Mouse (Mus musculus): ENCODE measurements around the gene Gfpt2. TPM values are rescaled to one million over a fixed set of nuclear protein-coding genes. Genes with fewer than 3 reads are reported as not detected.

Gene Gfpt2
- polyA plus RNA-seq (2014; fragmentation: Nextera tagmentation; extraction: Ambion mirVana), result 4.1 and 4.5 TPM in 2 replicates

- no peaks in the 10 kb centered on the region for H3K36me3 ChIP-seq (ENCODE audit: control insufficient read depth, insufficient read depth, low read length)
- peak within 1 kb of the TSS; percentile 94 for H3K4me2 ChIP-seq (ENCODE audit: low read length)
- H3K9ac ChIP-seq (replicated peaks; ENCODE audit: low read length), result peak within 1 kb of the TSS; percentile 58
- peak; percentile 91 for DNase-seq
- H3K4me3 ChIP-seq (replicated peaks; ENCODE audit: low read depth, low read length), result peak within 1 kb of the TSS; percentile 58
- peak; percentile 96 for ATAC-seq (ENCODE audit: low FRiP score, low TSS enrichment)
- H3K9me3 ChIP-seq (ENCODE audit: control insufficient read depth, low read length), result no peaks in the 10 kb centered on the region
- H3K27ac ChIP-seq (replicated peaks; ENCODE audit: low read depth, low read length), result no peak within 1 kb of the TSS
- peaks cover 8% of the 10 kb centered on the region; the same call in 1 of the 2 replicates for H3K4me1 ChIP-seq (ENCODE audit: control insufficient read depth, insufficient read depth, low read length)
- under 1% methylated on average over 25 of the region's 25 CpGs for whole genome bisulfite sequencing
- H3K27me3 ChIP-seq (ENCODE audit: control insufficient read depth, insufficient read depth, low read length), result 0 out of 2 replicates have a peak, but pooled peaks cover 4% of the 10 kb centered on the region
Observed at GRCm38 (mm10) chr11:49793619-49794341, at the start of gene Gfpt2. Gfpt2 (plus strand) TSS chr11:49794178.

GRCm38 (mm10) chr11:49744981-49745380, 49.0 kb upstream of the Gfpt2 start:
- Histone ChIP-seq H3K9me3 (ENCODE audit: control insufficient read depth, low read length) (peaks cover 12% of the 10 kb centered on the region), H3K4me2 (ENCODE audit: low read length) (no peak overlapping the region), H3K36me3 (ENCODE audit: control insufficient read depth, insufficient read depth, low read length) (no peaks in the 10 kb centered on the region), H3K9ac (replicated peaks; ENCODE audit: low read length) (no peak overlapping the region), H3K27ac (replicated peaks; ENCODE audit: low read depth, low read length) (no peak overlapping the region), H3K4me3 (replicated peaks; ENCODE audit: low read depth, low read length) (no peak overlapping the region), H3K4me1 (ENCODE audit: control insufficient read depth, insufficient read depth, low read length) (no peaks in the 10 kb centered on the region), H3K27me3 (ENCODE audit: control insufficient read depth, insufficient read depth, low read length) (no peaks in the 10 kb centered on the region)
- DNase-seq (no peak), ATAC-seq (ENCODE audit: low FRiP score, low TSS enrichment) (no peak)

- no peak for DNase-seq
Observed at GRCm38 (mm10) chr11:49745839-49746238, 48.1 kb upstream of the Gfpt2 start.

GRCm38 (mm10) chr11:49746756-49747155, 47.2 kb upstream of the Gfpt2 start:
- Histone ChIP-seq H3K9ac (replicated peaks; ENCODE audit: low read length) (no peak overlapping the region), H3K4me3 (replicated peaks; ENCODE audit: low read depth, low read length) (no peak overlapping the region), H3K4me2 (ENCODE audit: low read length) (no peak overlapping the region), H3K4me1 (ENCODE audit: control insufficient read depth, insufficient read depth, low read length) (no peaks in the 10 kb centered on the region), H3K27me3 (ENCODE audit: control insufficient read depth, insufficient read depth, low read length) (no peaks in the 10 kb centered on the region), H3K36me3 (ENCODE audit: control insufficient read depth, insufficient read depth, low read length) (no peaks in the 10 kb centered on the region), H3K9me3 (ENCODE audit: control insufficient read depth, low read length) (peaks cover 12% of the 10 kb centered on the region), H3K27ac (replicated peaks; ENCODE audit: low read depth, low read length) (no peak overlapping the region)
- DNase-seq (no peak), ATAC-seq (ENCODE audit: low FRiP score, low TSS enrichment) (no peak)
- 97% methylated on average over 1 of the region's 1 CpGs for WGBS

More at GRCm38 (mm10) chr11:49745839-49746238, 48.1 kb upstream of the Gfpt2 start:
- ATAC-seq (ENCODE audit: low FRiP score, low TSS enrichment), result no peak
- H3K4me2 ChIP-seq (ENCODE audit: low read length), result no peak overlapping the region
- no peaks in the 10 kb centered on the region for H3K27me3 ChIP-seq (ENCODE audit: control insufficient read depth, insufficient read depth, low read length)
- no peak overlapping the region for H3K27ac ChIP-seq (replicated peaks; ENCODE audit: low read depth, low read length)
- no peak overlapping the region for H3K4me3 ChIP-seq (replicated peaks; ENCODE audit: low read depth, low read length)
- 82% methylated on average over 3 of the region's 3 CpGs for WGBS
- no peak overlapping the region for H3K9ac ChIP-seq (replicated peaks; ENCODE audit: low read length)
- H3K4me1 ChIP-seq (ENCODE audit: control insufficient read depth, insufficient read depth, low read length), result no peaks in the 10 kb centered on the region
- peaks cover 12% of the 10 kb centered on the region for H3K9me3 ChIP-seq (ENCODE audit: control insufficient read depth, low read length)
- H3K36me3 ChIP-seq (ENCODE audit: control insufficient read depth, insufficient read depth, low read length), result no peaks in the 10 kb centered on the region

GRCm38 (mm10) chr11:49754958-49755665, 38.9 kb upstream of the Gfpt2 start:
- Histone ChIP-seq H3K9me3 (ENCODE audit: control insufficient read depth, low read length) (no peaks in the 10 kb centered on the region), H3K9ac (replicated peaks; ENCODE audit: low read length) (no peak overlapping the region), H3K27me3 (ENCODE audit: control insufficient read depth, insufficient read depth, low read length) (no peaks in the 10 kb centered on the region), H3K4me3 (replicated peaks; ENCODE audit: low read depth, low read length) (no peak overlapping the region), H3K4me2 (ENCODE audit: low read length) (no peak overlapping the region), H3K27ac (replicated peaks; ENCODE audit: low read depth, low read length) (no peak overlapping the region), H3K4me1 (ENCODE audit: control insufficient read depth, insufficient read depth, low read length) (no peaks in the 10 kb centered on the region), H3K36me3 (ENCODE audit: control insufficient read depth, insufficient read depth, low read length) (no peaks in the 10 kb centered on the region)
- ATAC-seq (ENCODE audit: low FRiP score, low TSS enrichment) (no peak), DNase-seq (no peak)
- WGBS, result 64% methylated on average over 12 of the region's 12 CpGs

GRCm38 (mm10) chr11:49758096-49758495, 35.9 kb upstream of the Gfpt2 start:
- no peaks in the 10 kb centered on the region for H3K4me1 ChIP-seq (ENCODE audit: control insufficient read depth, insufficient read depth, low read length)
- DNase-seq, result no peak
- H3K4me2 ChIP-seq (ENCODE audit: low read length), result no peak overlapping the region
- 91% methylated on average over 3 of the region's 3 CpGs for WGBS
- no peaks in the 10 kb centered on the region for H3K27me3 ChIP-seq (ENCODE audit: control insufficient read depth, insufficient read depth, low read length)
- H3K9me3 ChIP-seq (ENCODE audit: control insufficient read depth, low read length), result no peaks in the 10 kb centered on the region
- ATAC-seq (ENCODE audit: low FRiP score, low TSS enrichment), result no peak
- no peaks in the 10 kb centered on the region for H3K36me3 ChIP-seq (ENCODE audit: control insufficient read depth, insufficient read depth, low read length)
- no peak overlapping the region for H3K4me3 ChIP-seq (replicated peaks; ENCODE audit: low read depth, low read length)
- H3K9ac ChIP-seq (replicated peaks; ENCODE audit: low read length), result no peak overlapping the region
- no peak overlapping the region for H3K27ac ChIP-seq (replicated peaks; ENCODE audit: low read depth, low read length)

GRCm38 (mm10) chr11:49761130-49761529, 32.8 kb upstream of the Gfpt2 start:
- ATAC-seq (ENCODE audit: low FRiP score, low TSS enrichment), result no peak
- Histone ChIP-seq H3K4me2 (ENCODE audit: low read length) (no peak overlapping the region), H3K27me3 (ENCODE audit: control insufficient read depth, insufficient read depth, low read length) (no peaks in the 10 kb centered on the region), H3K27ac (replicated peaks; ENCODE audit: low read depth, low read length) (no peak overlapping the region), H3K4me3 (replicated peaks; ENCODE audit: low read depth, low read length) (no peak overlapping the region), H3K9me3 (ENCODE audit: control insufficient read depth, low read length) (no peaks in the 10 kb centered on the region), H3K4me1 (ENCODE audit: control insufficient read depth, insufficient read depth, low read length) (0 out of 2 replicates have a peak, but pooled peaks cover 3% of the 10 kb centered on the region), H3K9ac (replicated peaks; ENCODE audit: low read length) (no peak overlapping the region), H3K36me3 (ENCODE audit: control insufficient read depth, insufficient read depth, low read length) (no peaks in the 10 kb centered on the region)
- 95% methylated on average over 5 of the region's 5 CpGs for WGBS
- DNase-seq, result no peak

- Histone ChIP-seq H3K4me3 (replicated peaks; ENCODE audit: low read depth, low read length) (no peak overlapping the region), H3K27me3 (ENCODE audit: control insufficient read depth, insufficient read depth, low read length) (no peaks in the 10 kb centered on the region), H3K4me1 (ENCODE audit: control insufficient read depth, insufficient read depth, low read length) (0 out of 2 replicates have a peak, but pooled peaks cover 3% of the 10 kb centered on the region), H3K27ac (replicated peaks; ENCODE audit: low read depth, low read length) (no peak overlapping the region), H3K9me3 (ENCODE audit: control insufficient read depth, low read length) (no peaks in the 10 kb centered on the region), H3K36me3 (ENCODE audit: control insufficient read depth, insufficient read depth, low read length) (no peaks in the 10 kb centered on the region), H3K9ac (replicated peaks; ENCODE audit: low read length) (no peak overlapping the region), H3K4me2 (ENCODE audit: low read length) (no peak overlapping the region)
- no peak for ATAC-seq (ENCODE audit: low FRiP score, low TSS enrichment)
- no peak for DNase-seq
Observed at GRCm38 (mm10) chr11:49763555-49763954, 30.4 kb upstream of the Gfpt2 start.
